28 mouse cellular contexts compared by ENCODE assay signal in the genomic region with DNA sequence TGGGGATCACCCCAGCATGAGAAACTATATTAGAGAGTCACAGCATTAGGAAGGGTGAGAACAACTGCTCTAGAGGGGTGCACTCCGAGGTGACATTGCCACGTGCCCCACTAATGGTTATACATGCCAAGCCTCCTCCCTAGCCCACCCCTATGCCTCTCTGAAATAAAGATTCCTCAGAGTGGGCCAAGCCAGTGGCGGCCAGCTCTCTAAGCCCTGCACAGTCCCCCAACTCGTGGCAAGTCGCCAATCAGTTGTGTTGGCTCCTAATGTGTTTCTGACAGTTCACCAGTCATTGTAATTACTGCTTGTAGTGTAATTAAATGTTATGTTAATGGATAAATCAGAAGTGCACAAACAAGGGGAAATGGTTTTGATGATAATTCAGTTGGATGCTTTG. TPM values are rescaled to one million over a fixed set of nuclear protein-coding genes. Genes with fewer than 3 reads are reported as not detected.
DNase-seq lines count a peak whose midpoint lies in the region; ATAC-seq and TF ChIP-seq lines count a peak whose summit lies in the region.
"Had no signal": no experiment of that assay in that cellular context is flagged by ENCODE, and none has a peak within 500 bp of the region (broad histone marks: within the 10 kb centered on the region; RNA-seq: fewer than 3 reads in every experiment).

No protein-coding gene starts in this region.

- ATAC-seq in forebrain, embryonic 13.5 days = peak; percentile 69
- ATAC-seq in hindbrain, postnatal 0 days = peak; percentile 51; the same call in 1 of the 2 replicates

- no peak for DNase-seq in forebrain, embryonic 10.5 days (ENCODE audit: extremely low spot score, low spot score)
- DNase-seq in left cerebral cortex, postnatal 4 days = peak; percentile 77
- no peak for DNase-seq in left cerebral cortex, adult 9 months (ENCODE audit: low spot score in 2 of 2)
- DNase-seq in retina, postnatal 1 day = peak; percentile 83
- no peak for DNase-seq in retina, embryonic 14.5 days (ENCODE audit: low spot score)
- DNase-seq in hindbrain, postnatal 0 days (ENCODE audit: low spot score) = peak; percentile 75
- DNase-seq in natural killer cell, adult 2 months (ENCODE audit: low spot score in 2 of 2) = no peak
- DNase-seq: adrenal gland, postnatal 10 days; gastrocnemius, adult 2 months; kidney, adult 18-20 months; kidney, postnatal 4 days; lung, postnatal 4 days; spleen, adult 18-20 months had no signal

- H3K4me2 ChIP-seq in forebrain, embryonic 13.5 days = no peak overlapping the region
- no peak overlapping the region for H3K4me2 ChIP-seq in hindbrain, postnatal 0 days (ENCODE audit: low read depth, low read length)
- H3K4me2 ChIP-seq: embryonic facial prominence, embryonic 12.5 days; lung, embryonic 15.5 days; neural tube, embryonic 13.5 days had no signal

- peaks cover 6% of the 10 kb centered on the region; the same call in 1 of the 2 replicates for H3K4me1 ChIP-seq in forebrain, embryonic 13.5 days
- H3K4me1 ChIP-seq in forebrain, embryonic 10.5 days = peaks cover 4% of the 10 kb centered on the region; the same call in 1 of the 2 replicates
- no peaks in the 10 kb centered on the region for H3K4me1 ChIP-seq in hindbrain, postnatal 0 days (ENCODE audit: insufficient read depth, low read length)
- H3K4me1 ChIP-seq: embryonic facial prominence, embryonic 12.5 days; lung, embryonic 15.5 days; neural tube, embryonic 13.5 days had no signal

- no peak overlapping the region for H3K4me3 ChIP-seq in forebrain, embryonic 13.5 days
- no peak overlapping the region for H3K4me3 ChIP-seq in forebrain, embryonic 10.5 days
- H3K4me3 ChIP-seq in hindbrain, postnatal 0 days (ENCODE audit: low read length) = no peak overlapping the region
- H3K4me3 ChIP-seq: embryonic facial prominence, embryonic 12.5 days; gastrocnemius, adult 2 months; lung, embryonic 15.5 days; neural tube, embryonic 13.5 days had no signal

- H3K9ac ChIP-seq in forebrain, embryonic 13.5 days = no peak overlapping the region
- no peak overlapping the region for H3K9ac ChIP-seq in hindbrain, postnatal 0 days (replicated peaks; ENCODE audit: low read length)
- H3K9ac ChIP-seq: embryonic facial prominence, embryonic 12.5 days; liver, embryonic 14.5 days; lung, embryonic 15.5 days; neural tube, embryonic 13.5 days had no signal

- H3K27ac ChIP-seq in forebrain, embryonic 13.5 days = no peak overlapping the region
- no peak overlapping the region for H3K27ac ChIP-seq in forebrain, embryonic 10.5 days
- no peak overlapping the region for H3K27ac ChIP-seq in hindbrain, postnatal 0 days
- H3K27ac ChIP-seq: embryonic facial prominence, embryonic 12.5 days; gastrocnemius, adult 2 months; liver, embryonic 14.5 days; lung, embryonic 15.5 days; neural tube, embryonic 13.5 days had no signal

- no peaks in the 10 kb centered on the region for H3K9me3 ChIP-seq in forebrain, embryonic 13.5 days (replicated peaks)
- no peaks in the 10 kb centered on the region for H3K9me3 ChIP-seq in forebrain, embryonic 10.5 days
- no peaks in the 10 kb centered on the region for H3K9me3 ChIP-seq in hindbrain, postnatal 0 days (ENCODE audit: low read length)
- H3K9me3 ChIP-seq: embryonic facial prominence, embryonic 12.5 days; lung, embryonic 15.5 days; neural tube, embryonic 13.5 days had no signal

- WGBS in forebrain, embryonic 13.5 days = 32% methylated on average over 5 of the region's 5 CpGs
- WGBS in forebrain, embryonic 10.5 days = 86% methylated on average over 5 of the region's 5 CpGs
- 27% methylated on average over 5 of the region's 5 CpGs for WGBS in hindbrain, postnatal 0 days

- intact Hi-C loops in left cerebral cortex, postnatal 4 days (cut with DNase I) = no loop called here

- TF ChIP-seq CTCF in hindbrain, postnatal 0 days (IDR thresholded peaks at IDR 0.05; ENCODE audit: low read depth) = no peak

- no peaks in the 10 kb centered on the region for H3K27me3 ChIP-seq in forebrain, embryonic 13.5 days
- H3K27me3 ChIP-seq in forebrain, embryonic 10.5 days (ENCODE audit: poor library complexity, severe bottlenecking) = no peaks in the 10 kb centered on the region
- no peaks in the 10 kb centered on the region for H3K27me3 ChIP-seq in hindbrain, postnatal 0 days (ENCODE audit: insufficient read depth, low read length)
- H3K27me3 ChIP-seq: lung, embryonic 15.5 days; neural tube, embryonic 13.5 days had no signal

- H3K36me3 ChIP-seq in forebrain, embryonic 13.5 days (ENCODE audit: poor library complexity, severe bottlenecking) = no peaks in the 10 kb centered on the region
- no peaks in the 10 kb centered on the region for H3K36me3 ChIP-seq in forebrain, embryonic 10.5 days (replicated peaks)
- no peaks in the 10 kb centered on the region for H3K36me3 ChIP-seq in hindbrain, postnatal 0 days (ENCODE audit: insufficient read depth, low read length)
- H3K36me3 ChIP-seq: embryonic facial prominence, embryonic 12.5 days; lung, embryonic 15.5 days; neural tube, embryonic 13.5 days had no signal

RNA-seq across cellular contexts. Expression of a gene that starts 6.3 kb away (rescaled TPM):
- polyA plus RNA-seq in forebrain, embryonic 13.5 days (2015; fragmentation: Nextera tagmentation; extraction: Ambion mirVana) = not detected in 2 replicates
- polyA plus RNA-seq in forebrain, embryonic 10.5 days (2016; fragmentation: Nextera tagmentation; extraction: Ambion mirVana) = not detected in 2 replicates
- not detected for total RNA-seq in left cerebral cortex, postnatal 4 days (2021)
- total RNA-seq in hindbrain, postnatal 0 days (2014; rRNA removed) = not detected in 2 replicates
- polyA plus RNA-seq in hindbrain, postnatal 0 days (2015; fragmentation: Nextera tagmentation; extraction: Ambion mirVana) = not detected in 2 replicates
- total RNA-seq: adrenal gland, postnatal 10 days; ES-E14; gastrocnemius, adult 2 months; gastrocnemius, postnatal 4 days; heart, adult 8-10 months; heart, postnatal 25 days; left cerebral cortex, postnatal 25 days; megakaryocyte-erythroid progenitor cell, adult 5-6 weeks had no signal
- polyA plus RNA-seq: embryonic facial prominence, embryonic 12.5 days; heart, embryonic 14.5 days; kidney, embryonic 16.5 days; limb, embryonic 14.5 days; liver, embryonic 14.5 days; lung, embryonic 15.5 days; neural tube, embryonic 13.5 days; urinary bladder, adult 2 months had no signal

RNA-seq across cellular contexts. Expression of a gene that starts 47.1 kb away (rescaled TPM):
- 1.2 and 1.9 TPM in 2 replicates for polyA plus RNA-seq in forebrain, embryonic 13.5 days (2015; fragmentation: Nextera tagmentation; extraction: Ambion mirVana)
- 0.06 and 0.22 TPM in 2 replicates for polyA plus RNA-seq in forebrain, embryonic 10.5 days (2016; fragmentation: Nextera tagmentation; extraction: Ambion mirVana)
- total RNA-seq in left cerebral cortex, postnatal 4 days (2021) = 10 to 100 TPM; 23.8 to 26.0 TPM
- 27.0 and 28.0 TPM in 2 replicates for total RNA-seq in hindbrain, postnatal 0 days (2014; rRNA removed)
- 6.5 and 6.8 TPM in 2 replicates for polyA plus RNA-seq in hindbrain, postnatal 0 days (2015; fragmentation: Nextera tagmentation; extraction: Ambion mirVana)
- total RNA-seq: adrenal gland, postnatal 10 days; gastrocnemius, adult 2 months; gastrocnemius, postnatal 4 days; heart, adult 8-10 months; heart, postnatal 25 days; megakaryocyte-erythroid progenitor cell, adult 5-6 weeks had no signal
- polyA plus RNA-seq: heart, embryonic 14.5 days; liver, embryonic 14.5 days; lung, embryonic 15.5 days had no signal

RNA-seq across cellular contexts. Expression of a gene that starts 51.4 kb away (rescaled TPM):
- polyA plus RNA-seq in forebrain, embryonic 13.5 days (2015; fragmentation: Nextera tagmentation; extraction: Ambion mirVana) = 277 and 315 TPM in 2 replicates
- 2.9 and 8.1 TPM in 2 replicates for polyA plus RNA-seq in forebrain, embryonic 10.5 days (2016; fragmentation: Nextera tagmentation; extraction: Ambion mirVana)
- 1,000 to 10,000 TPM; 1,229 to 1,264 TPM for total RNA-seq in left cerebral cortex, postnatal 4 days (2021)
- total RNA-seq in hindbrain, postnatal 0 days (2014; rRNA removed) = 473 and 516 TPM in 2 replicates
- 966 and 1,028 TPM in 2 replicates for polyA plus RNA-seq in hindbrain, postnatal 0 days (2015; fragmentation: Nextera tagmentation; extraction: Ambion mirVana)

Comparison
In these comparisons a context has a peak if more than half of its experiments do, and no peak if none do; other contexts are left out.
1. DNase-seq: peak in left cerebral cortex, postnatal 4 days (single experiment), retina, postnatal 1 day (single experiment) and hindbrain, postnatal 0 days (single experiment); none in forebrain, embryonic 10.5 days (single experiment), left cerebral cortex, adult 9 months (0 of 2), retina, embryonic 14.5 days (single experiment) and natural killer cell, adult 2 months (0 of 2).
2. RNA of a gene that starts 51.4 kb away (polyA plus RNA-seq): 966 to 1,028 TPM in hindbrain, postnatal 0 days and 277 to 315 TPM in forebrain, embryonic 13.5 days; 2.9 to 8.1 TPM in forebrain, embryonic 10.5 days; every median in the first group is over 10 times any median in the second.